Mouse (Mus musculus) frontal cortex, postnatal 25 days (tissue): ENCODE measurements at regions not wholly inside any gene's neighbourhood (a gene's known extent, or its start where the extent isn't known, plus 50 kb on each side); places are given as distances from the start of the nearest gene placed in this dataset.

Source experiments
- DNase-seq, 2 experiments: peaks; one replicate each; pipeline ENCODE4 v3.0.0; 2022; ENCODE audit warnings: low spot score in 2 of 2

DNA sequence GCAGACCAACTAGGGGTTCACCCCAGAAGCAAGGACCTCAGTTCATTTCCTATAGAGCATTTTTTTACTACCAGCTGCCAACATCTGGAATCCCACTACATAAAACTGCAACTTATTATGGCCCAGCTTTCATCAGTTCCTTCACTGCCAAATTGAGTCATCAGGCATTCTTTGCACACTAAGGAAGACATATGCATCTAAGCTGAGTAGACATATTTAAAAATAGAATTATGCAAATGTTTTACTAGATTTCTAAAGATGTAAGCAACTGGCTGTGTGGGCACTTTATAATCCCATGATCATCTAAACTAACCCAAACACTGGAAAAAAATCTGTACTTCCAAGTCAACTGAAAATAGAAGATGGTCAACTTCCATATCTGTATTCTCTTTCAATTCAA lies 415.9 kb upstream of the Rarb start:
- DNase-seq: no peak

GRCm38 (mm10) chr14:17211502-17211901 lies 392.5 kb upstream of the Rarb start:
- no peak for DNase-seq

- no peak for DNase-seq
These were observed 386.7 kb upstream of the Rarb start for GRCm38 (mm10) chr14:17205691-17206090.

- DNase-seq: no peak
These were observed 384.5 kb upstream of the Rarb start for GRCm38 (mm10) chr14:17203251-17204015.

DNA sequence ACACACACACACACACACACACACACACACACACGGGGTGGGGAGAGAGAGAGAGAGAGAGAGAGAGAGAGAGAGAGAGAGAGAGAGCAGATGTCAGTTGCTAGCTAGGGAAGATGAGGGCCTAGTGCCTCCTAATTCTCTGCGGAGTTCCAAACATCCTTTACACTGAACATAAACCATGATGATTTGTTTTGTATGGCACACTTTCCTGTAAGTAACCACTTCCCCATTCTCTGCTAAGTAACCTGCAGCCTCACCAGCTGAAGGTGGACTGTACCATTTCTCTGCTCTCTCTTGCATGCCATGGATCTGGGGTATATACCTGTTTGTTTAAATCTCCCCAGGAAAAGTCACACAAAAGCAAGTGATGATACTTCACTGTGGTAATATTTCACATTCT lies 374.0 kb upstream of the Rarb start:
- no peak for DNase-seq

DNA sequence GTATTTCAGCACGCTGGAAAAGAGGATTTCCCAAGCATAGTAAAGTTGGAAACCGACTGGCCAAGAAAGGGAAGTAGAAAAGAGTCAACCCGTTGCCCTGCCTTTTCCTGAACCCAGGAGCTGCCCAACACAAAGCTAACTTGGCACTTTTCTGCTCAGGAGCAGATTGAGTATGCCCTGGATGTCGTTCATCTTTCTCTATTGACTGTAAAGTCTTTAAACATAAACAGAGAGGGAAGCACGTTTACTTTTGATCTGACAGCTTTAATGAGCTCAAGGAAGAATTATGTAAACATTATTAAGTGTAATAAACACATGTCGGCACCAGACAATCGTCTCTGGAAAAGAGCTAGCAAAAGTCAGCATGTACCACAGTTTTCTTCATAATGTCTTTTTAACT lies 354.3 kb upstream of the Rarb start:
- no peak for DNase-seq

DNA sequence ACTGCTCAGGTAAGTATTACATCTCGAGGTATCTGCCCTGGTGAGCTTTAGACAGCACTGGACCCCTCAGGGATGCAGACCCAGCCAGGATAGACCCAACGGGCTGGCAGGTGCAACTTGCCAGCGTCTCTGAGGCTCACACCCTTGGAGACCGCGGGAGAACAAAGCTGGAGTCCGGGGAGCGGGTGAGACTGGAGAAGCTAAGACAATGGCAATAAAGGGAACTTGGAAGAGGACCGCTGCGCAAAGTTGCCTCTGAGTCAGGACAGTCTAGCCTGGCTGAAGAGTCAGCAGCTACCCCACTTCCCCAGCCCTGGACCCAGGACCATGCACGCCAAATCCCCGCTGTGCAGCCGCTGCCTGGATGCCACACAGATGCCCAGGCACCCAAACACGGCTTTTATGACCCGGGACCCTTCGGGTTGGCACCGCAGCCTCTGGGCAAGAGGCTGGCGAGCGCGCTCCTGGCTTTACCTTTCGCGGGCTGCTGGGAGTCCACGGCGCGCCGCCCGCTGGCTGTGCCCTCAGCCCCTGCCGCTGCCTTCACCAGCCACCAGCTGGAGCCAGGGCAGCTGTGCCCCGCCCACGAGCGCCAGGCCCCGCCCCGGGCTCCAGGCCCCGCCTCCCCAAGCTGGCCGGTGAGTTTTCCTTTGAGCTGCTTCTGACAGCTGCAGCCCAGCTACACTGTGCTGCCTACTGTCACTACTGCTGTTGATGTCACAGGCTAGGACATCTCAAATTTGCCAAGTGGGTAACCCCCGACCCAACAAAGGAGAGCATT lies 353.6 kb upstream of the Rarb start:
- DNase-seq: peak; percentile 13 to 19

- DNase-seq: no peak
These were observed 352.9 kb upstream of the Rarb start for GRCm38 (mm10) chr14:17171896-17172295.

DNA sequence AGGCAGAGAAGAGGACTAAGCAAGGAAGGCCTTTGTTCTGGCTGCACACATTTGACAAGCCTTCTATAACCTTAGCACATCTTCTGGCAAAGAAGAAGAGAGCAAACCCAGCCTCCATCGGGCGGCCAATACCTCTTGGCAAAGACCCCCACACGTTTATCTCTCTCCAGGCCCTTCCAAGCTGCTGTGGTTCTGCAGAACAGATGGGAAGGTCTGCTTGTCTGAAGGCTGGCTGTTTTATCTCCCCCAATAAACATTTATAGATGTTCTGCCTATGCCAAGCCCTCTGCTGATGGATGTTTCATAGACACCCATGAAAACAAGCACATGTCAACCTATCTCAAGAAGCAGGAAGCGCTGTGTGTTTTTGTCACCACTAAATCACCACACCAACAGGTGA lies 339.4 kb upstream of the Rarb start:
- no peak for DNase-seq

DNA sequence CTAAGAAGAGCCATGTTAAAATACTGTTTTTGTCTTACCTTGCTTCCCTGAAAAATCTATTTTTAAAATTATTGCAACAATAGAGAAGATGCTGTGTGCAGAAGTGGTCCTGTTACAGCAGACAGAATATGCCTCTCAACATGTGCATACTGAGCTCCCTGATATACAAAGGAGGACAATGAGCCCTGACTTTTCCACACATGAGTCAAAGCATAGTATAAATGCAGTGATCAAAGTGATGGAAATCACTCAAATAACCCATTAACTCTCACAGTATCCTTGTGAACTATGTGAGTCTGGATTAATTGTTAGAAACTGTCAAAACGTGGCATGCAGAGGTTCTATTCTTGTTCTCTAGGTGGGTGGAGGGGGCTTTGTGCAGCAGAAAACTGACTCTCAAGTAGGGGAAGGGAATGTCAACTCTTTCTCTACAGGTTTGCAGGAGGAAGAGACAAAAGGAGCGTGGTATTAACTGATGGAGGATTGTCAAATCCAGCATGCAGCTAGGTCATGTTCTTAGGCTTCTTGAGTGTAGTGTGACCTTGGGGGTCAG lies 337.5 kb upstream of the Rarb start:
- DNase-seq: no peak

DNA sequence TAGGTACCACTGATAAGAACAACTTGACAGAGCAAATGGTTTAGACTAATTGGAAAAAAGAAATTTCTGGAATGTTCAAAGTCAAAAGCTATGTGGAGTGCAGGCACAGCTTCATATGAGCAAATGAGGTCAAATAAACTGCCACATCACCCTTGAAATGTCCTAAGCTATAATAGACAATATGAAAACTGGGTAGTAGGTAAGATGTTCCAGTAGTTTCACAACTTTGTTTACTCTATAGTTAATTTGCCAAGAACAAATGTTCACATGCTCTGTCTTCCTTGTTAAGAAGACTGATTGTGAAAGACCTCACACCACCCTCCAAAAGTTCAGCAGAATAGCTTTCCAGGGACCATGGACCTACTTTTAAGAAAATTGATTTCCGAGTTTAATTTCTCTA lies 301.7 kb upstream of the Rarb start:
- DNase-seq: no peak

GRCm38 (mm10) chr14:17106668-17107067 lies 287.7 kb upstream of the Rarb start:
- DNase-seq: no peak

GRCm38 (mm10) chr14:17102486-17102885 lies 283.5 kb upstream of the Rarb start:
- no peak for DNase-seq

GRCm38 (mm10) chr14:17090573-17090937 lies 271.6 kb upstream of the Rarb start:
- DNase-seq: no peak

DNA sequence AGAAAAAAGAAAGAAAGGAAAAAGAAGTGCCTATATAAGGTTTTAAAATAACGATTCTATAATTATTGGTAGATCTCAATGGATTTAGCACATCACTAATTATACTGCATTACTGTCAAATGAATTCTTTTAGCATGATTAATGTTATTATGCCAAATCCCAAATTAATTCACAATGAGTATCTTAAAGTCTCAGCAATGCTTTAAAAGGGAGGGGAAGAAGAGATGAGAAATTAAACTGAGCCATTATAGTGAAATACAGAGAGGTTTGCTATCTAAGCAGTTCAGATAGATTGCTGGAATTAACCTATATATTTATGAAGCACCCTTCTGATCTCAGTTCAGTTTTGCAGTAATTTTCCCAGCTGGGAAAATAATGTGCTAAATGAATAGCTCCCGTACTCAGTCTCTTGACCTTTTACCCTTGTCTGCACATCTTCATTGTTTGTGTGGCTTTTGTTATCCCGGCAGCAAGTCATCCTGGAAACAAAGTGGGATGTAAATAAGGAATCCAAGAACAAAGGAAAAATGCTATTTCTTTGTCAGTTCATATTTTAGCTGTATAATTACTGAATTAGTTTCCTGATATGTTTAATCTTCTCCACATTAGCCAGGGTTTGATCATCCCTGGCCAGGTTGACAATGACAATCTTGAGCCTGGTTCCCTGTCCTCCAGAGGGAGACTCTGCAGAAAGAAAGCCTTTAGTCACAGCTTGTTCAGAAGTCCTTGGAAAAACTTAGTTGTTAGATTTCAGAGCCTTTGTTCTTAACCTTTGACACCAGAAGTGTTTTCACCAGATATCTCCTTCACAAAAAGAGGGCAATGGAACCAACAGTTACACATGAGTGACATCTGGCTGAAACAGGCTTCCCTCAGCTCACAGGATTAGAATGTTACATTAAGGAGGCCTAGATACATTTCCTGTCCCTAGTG lies 270.9 kb upstream of the Rarb start:
- no peak for DNase-seq

- no peak for DNase-seq
These were observed 270.2 kb upstream of the Rarb start for GRCm38 (mm10) chr14:17089089-17089634.

GRCm38 (mm10) chr14:17087828-17088227 lies 268.9 kb upstream of the Rarb start:
- no peak for DNase-seq

DNA sequence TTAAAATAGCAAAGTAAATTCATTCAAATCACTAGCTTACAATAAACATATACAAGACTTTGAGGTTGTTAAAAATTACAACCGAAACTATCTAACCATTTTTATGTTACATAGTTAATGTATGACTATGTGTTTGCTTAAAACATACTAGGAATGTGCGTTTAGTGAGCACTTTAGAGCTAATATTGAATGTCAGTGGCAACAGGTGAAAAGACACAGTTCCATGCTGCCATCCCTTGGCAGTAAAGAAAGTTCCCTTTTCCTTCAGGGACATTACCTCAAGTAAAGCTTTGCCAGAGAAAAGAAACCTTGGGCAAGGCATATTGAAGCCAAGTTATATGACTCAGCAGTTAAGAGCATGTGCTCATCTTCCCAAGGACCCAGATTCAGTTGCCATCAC lies 265.0 kb upstream of the Rarb start:
- DNase-seq: no peak

DNA sequence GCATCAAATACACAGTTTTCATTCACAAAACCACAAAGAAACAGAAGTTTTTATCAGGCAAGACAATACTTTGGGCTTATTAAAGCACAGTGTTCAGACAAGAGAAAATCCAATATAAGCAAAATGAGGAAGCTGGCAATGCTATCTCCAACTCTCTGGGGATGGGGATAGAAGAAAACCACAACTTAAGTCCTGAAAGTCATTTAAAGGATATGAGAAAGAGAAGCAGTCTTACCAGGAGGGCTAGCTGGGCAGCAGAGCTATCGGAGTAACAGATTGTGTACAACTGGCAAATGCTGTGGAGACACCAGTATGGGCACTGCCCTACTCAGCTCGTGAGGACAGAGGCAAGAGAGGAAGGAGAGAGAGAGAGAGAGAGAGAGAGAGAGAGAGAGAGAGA lies 262.9 kb upstream of the Rarb start:
- DNase-seq: no peak

GRCm38 (mm10) chr14:17079513-17079912 lies 260.6 kb upstream of the Rarb start:
- no peak for DNase-seq

- no peak for DNase-seq
These were observed 242.4 kb upstream of the Rarb start for GRCm38 (mm10) chr14:17061358-17061757.

DNA sequence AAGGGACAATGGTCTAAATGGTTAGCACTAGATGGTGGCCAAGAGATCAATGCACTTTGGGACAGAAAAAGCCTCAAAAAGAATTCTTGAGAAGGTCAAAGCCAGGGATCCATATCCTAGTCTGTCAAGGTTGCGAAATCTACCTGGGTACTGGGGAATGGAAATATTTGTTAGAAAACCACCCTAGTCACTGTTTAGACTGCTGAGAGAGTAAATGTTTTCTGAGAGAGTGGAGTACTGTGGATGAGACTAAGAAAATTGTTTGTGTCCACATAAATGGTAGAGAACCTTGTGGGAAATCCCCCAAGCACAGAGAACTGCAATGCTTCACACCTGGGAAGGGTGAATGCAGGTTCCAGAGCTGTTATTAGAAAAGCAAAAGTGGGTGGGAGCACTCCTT lies 239.5 kb upstream of the Rarb start:
- DNase-seq: no peak
